Mouse (Mus musculus): Measurements from ENCODE around the gene Nkx1-2.

DNA sequence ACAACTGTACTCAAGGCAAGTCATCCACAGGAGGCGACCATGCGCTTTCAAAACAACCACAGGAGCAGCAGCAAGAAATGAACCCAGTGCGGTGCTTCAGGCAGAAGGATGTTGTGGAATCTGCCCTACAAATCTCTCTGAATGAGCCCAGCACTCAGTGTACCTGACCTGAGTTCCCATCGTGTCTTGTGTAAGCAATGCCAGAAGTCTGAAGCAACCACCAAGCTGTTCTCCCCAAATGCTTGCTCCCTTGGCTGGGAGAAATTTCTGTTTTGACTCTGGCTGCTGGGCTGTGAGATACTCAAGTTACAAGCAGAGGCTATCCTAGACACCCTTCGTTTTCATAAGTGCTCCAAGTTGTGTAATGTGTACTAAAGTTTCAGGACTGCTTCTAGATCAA, 6.3 kb upstream of the Nkx1-2 start:
- TF ChIP-seq ZC3H11A (IDR thresholded peaks at IDR 0.05; ENCODE audit: borderline replicate concordance, low read depth, low read length), result no peak
- TF ChIP-seq ZNF384 (IDR thresholded peaks at IDR 0.05; ENCODE audit: low read depth, low read length), result no peak
- TF ChIP-seq MAFK (IDR thresholded peaks at IDR 0.05; ENCODE audit: insufficient read depth, low read depth, low read length), result no peak

Measured in ES-E14 (cell line).